Mouse (Mus musculus): ENCODE measurements around the gene Olfr223. TPM values are rescaled to one million over a fixed set of nuclear protein-coding genes. Genes with fewer than 3 reads are reported as not detected.

The Olfr223 gene
- total and polyA plus RNA-seq, 3 experiments = not detected

DNA sequence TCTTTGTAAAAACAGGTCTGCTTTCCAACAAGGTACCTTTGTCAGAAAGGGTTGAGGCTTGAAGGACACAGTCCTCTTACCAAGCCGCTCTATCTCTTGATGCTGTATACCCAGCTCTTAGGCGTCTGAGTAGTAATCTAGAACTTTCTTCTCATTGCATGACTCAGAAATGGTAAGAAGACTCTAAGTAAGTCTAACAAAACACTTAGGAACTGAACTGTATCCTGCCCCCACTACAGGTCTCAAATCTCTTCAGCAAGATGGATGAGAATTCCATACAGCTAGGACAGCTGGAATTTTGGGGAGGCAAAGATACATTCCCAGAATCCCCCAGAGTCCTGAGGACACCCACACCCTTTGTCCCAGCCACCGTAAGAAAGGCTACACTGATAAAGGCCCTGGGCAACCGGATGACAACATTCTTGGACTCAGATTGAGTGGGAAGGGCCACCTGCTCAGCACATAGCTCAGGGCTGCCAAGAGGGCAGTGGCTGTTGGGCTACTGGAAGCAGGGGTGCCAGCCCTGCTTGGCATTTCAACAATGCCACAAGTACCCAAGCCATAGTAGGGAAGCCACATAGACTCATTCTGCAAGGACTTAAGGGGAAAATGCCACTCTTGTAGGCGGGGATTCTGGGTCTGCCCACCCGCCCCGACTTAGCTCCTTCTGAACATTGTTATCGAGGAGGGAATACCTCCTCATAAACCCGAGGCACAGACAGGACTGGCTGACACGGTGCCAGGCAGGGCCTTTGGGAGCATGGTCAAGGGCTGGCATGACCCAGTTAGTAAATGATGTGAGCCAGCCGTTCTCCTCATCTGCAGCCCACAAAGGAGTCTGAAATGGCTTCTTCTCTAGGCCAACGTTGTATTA, 43.0 kb upstream of the Olfr223 start:
- ATAC-seq (ENCODE audit: extremely low read depth, insufficient number of reproducible peaks, low FRiP score, poor library complexity, severe bottlenecking) = no peak

DNA sequence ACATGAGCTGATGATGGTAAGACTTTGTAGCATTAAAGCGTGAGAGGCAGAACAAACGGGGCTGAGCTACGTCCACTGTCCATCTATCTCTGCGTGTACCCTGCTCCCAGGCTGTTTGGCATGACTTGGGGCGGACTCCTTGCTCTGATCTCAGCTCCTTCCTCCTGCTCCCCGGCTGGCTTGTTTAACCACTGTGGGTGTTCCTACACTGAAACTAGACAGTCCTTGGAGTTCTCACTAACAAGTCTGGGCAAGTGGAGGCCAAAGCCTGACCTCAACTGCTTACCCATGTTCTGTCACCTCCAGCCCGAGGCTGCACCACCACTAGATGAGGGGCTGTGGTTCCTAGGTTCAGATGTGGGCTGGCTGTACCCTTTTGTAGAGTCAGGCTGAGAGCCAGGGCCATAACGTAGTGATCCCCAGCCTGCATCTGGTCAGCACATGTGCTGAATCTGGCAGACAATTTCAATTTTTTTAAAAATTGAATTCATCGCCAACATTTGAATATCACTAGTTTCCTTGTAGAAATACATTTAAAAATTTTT, 42.2 kb upstream of the Olfr223 start:
- H3K4me3 ChIP-seq (ENCODE audit: low read depth, low read length) = no peak overlapping the region
- no peaks in the 10 kb centered on the region for H3K9me3 ChIP-seq (replicated peaks)
- DNase-seq (ENCODE audit: low spot score) (no peak), ATAC-seq (ENCODE audit: extremely low read depth, insufficient number of reproducible peaks, low FRiP score, poor library complexity, severe bottlenecking) (no peak)
- H3K4me1 ChIP-seq (ENCODE audit: insufficient read depth, low read depth, low read length) = peaks cover 23% of the 10 kb centered on the region
- H3K27me3 ChIP-seq (ENCODE audit: insufficient read depth, low read length) = peaks cover 20% of the 10 kb centered on the region
- TF ChIP-seq TAL1 (conservative IDR thresholded peaks at IDR 0.05; ENCODE audit: low read depth, low read length) (no peak), CTCF (IDR thresholded peaks at IDR 0.05; ENCODE audit: low read depth, low read length) (no peak), POLR2AphosphoS5 (IDR thresholded peaks at IDR 0.05; ENCODE audit: insufficient replicate concordance, low read depth, low read length) (no peak), GATA1 (IDR thresholded peaks at IDR 0.05; ENCODE audit: borderline replicate concordance, low read length) (no peak), GATA2 (IDR thresholded peaks at IDR 0.05; ENCODE audit: borderline replicate concordance, low read depth, low read length) (no peak)
- no peaks in the 10 kb centered on the region for H3K36me3 ChIP-seq (replicated peaks)

More for the DNA sequence above, 43.0 kb upstream of the Olfr223 start:
- no peaks in the 10 kb centered on the region for H3K9me3 ChIP-seq (replicated peaks)
- peaks cover 20% of the 10 kb centered on the region for H3K27me3 ChIP-seq (ENCODE audit: insufficient read depth, low read length)
- no peaks in the 10 kb centered on the region for H3K36me3 ChIP-seq (replicated peaks)
- DNase-seq (ENCODE audit: low spot score) = no peak
- TF ChIP-seq POLR2AphosphoS5 (IDR thresholded peaks at IDR 0.05; ENCODE audit: insufficient replicate concordance, low read depth, low read length) = no peak
- TF ChIP-seq GATA1 (IDR thresholded peaks at IDR 0.05; ENCODE audit: borderline replicate concordance, low read length) = no peak
- no peak for TF ChIP-seq TAL1 (conservative IDR thresholded peaks at IDR 0.05; ENCODE audit: low read depth, low read length)
- TF ChIP-seq GATA2 (IDR thresholded peaks at IDR 0.05; ENCODE audit: borderline replicate concordance, low read depth, low read length) = no peak
- no peak for TF ChIP-seq CTCF (IDR thresholded peaks at IDR 0.05; ENCODE audit: low read depth, low read length)
- H3K4me3 ChIP-seq (ENCODE audit: low read depth, low read length) = no peak overlapping the region
- H3K4me1 ChIP-seq (ENCODE audit: insufficient read depth, low read depth, low read length) = peaks cover 23% of the 10 kb centered on the region

DNA sequence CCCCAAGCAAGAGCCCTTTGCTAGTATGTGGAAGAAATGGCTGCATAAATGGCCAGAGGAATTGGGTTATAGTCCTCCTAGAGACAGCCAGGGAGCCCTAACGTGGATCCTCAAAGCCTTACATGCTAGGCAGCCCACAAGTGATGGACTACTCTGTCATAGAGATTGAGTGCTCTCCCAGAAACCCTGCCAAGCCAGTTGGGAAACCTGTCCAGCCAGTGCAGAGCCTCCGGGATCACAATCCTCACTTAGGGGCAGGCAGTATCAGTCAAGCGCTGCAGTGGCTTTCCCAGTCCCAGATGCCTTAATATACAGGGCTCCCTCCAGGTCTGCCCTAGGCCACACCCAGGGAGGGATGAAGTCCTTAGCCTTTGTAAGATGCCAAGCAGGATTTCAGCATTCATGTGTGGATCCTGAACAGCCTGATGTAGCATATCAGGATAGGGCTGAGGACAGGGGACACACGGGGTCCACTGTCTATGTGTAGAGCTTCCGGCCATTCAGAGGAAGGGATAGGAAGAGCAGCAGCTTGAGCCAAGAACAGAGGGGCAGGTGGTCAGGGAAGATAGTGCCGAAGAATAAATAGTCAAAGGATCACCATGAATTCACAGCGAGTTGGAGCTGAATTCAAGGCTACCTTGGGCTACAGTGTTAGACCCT, 41.0 kb upstream of the Olfr223 start:
- Histone ChIP-seq H3K9me3 (replicated peaks) (no peaks in the 10 kb centered on the region), H3K27me3 (ENCODE audit: insufficient read depth, low read length) (peaks cover 12% of the 10 kb centered on the region), H3K36me3 (replicated peaks) (no peaks in the 10 kb centered on the region), H3K4me3 (ENCODE audit: low read depth, low read length) (no peak overlapping the region), H3K4me1 (ENCODE audit: insufficient read depth, low read depth, low read length) (peaks cover 23% of the 10 kb centered on the region)
- DNase-seq (ENCODE audit: low spot score) = no peak
- no peak for ATAC-seq (ENCODE audit: extremely low read depth, insufficient number of reproducible peaks, low FRiP score, poor library complexity, severe bottlenecking)
- TF ChIP-seq CTCF (IDR thresholded peaks at IDR 0.05; ENCODE audit: low read depth, low read length) = no peak
- no peak for TF ChIP-seq GATA1 (IDR thresholded peaks at IDR 0.05; ENCODE audit: borderline replicate concordance, low read length)
- no peak for TF ChIP-seq TAL1 (conservative IDR thresholded peaks at IDR 0.05; ENCODE audit: low read depth, low read length)
- no peak for TF ChIP-seq POLR2AphosphoS5 (IDR thresholded peaks at IDR 0.05; ENCODE audit: insufficient replicate concordance, low read depth, low read length)
- TF ChIP-seq GATA2 (IDR thresholded peaks at IDR 0.05; ENCODE audit: borderline replicate concordance, low read depth, low read length) = no peak

DNA sequence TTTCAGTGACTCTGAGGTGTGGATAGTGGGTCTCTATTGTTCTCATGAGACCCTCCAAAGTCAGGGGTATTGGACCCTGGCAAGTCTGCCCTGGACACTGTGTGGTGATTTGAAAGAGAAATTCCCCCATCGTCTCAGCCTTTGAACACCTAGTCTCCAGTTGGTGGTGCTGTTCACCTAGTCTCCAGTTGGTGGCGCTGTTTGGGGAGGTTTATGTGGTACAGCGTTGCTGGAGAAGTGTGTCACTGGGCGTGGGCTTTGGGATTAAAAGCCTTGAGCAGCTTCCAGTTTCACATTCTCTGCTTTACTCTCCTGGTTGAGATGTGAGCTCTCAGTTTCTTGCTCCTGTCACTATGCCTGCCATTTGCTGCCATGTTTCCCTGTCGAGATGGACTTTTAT, 39.9 kb upstream of the Olfr223 start:
- Histone ChIP-seq H3K4me1 (ENCODE audit: insufficient read depth, low read depth, low read length) (peaks cover 22% of the 10 kb centered on the region), H3K9me3 (replicated peaks) (no peaks in the 10 kb centered on the region), H3K4me3 (ENCODE audit: low read depth, low read length) (no peak overlapping the region), H3K36me3 (replicated peaks) (no peaks in the 10 kb centered on the region), H3K27me3 (ENCODE audit: insufficient read depth, low read length) (peaks cover 6% of the 10 kb centered on the region)
- TF ChIP-seq CTCF (IDR thresholded peaks at IDR 0.05; ENCODE audit: low read depth, low read length) = peak; percentile 88
- TF ChIP-seq POLR2AphosphoS5 (IDR thresholded peaks at IDR 0.05; ENCODE audit: insufficient replicate concordance, low read depth, low read length) = no peak
- DNase-seq (ENCODE audit: low spot score) = no peak
- ATAC-seq (ENCODE audit: extremely low read depth, insufficient number of reproducible peaks, low FRiP score, poor library complexity, severe bottlenecking) = no peak

DNA sequence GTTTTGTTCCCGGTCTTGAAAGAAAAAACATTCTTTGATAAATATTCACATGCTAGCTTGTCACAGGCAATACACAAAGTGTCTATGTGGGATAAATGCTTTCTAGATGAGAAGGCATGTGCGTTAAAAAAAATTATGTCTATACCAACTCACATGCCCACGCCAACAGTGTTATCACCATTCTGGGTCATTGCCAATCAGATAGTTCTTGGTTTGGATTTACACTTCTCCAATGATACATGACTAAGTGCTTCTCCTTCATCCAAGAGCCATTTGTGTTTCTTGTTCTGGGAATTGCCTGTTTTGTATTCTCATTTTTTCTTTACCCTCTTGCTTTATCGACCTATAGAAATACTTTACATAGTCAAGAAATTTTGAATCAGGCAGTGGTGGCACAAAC, 38.9 kb upstream of the Olfr223 start:
- H3K27me3 ChIP-seq (ENCODE audit: insufficient read depth, low read length) = peaks cover 6% of the 10 kb centered on the region
- ATAC-seq (ENCODE audit: extremely low read depth, insufficient number of reproducible peaks, low FRiP score, poor library complexity, severe bottlenecking) = no peak
- TF ChIP-seq CTCF (IDR thresholded peaks at IDR 0.05; ENCODE audit: low read depth, low read length) (no peak), GATA1 (IDR thresholded peaks at IDR 0.05; ENCODE audit: borderline replicate concordance, low read length) (no peak), POLR2AphosphoS5 (IDR thresholded peaks at IDR 0.05; ENCODE audit: insufficient replicate concordance, low read depth, low read length) (no peak), GATA2 (IDR thresholded peaks at IDR 0.05; ENCODE audit: borderline replicate concordance, low read depth, low read length) (no peak), TAL1 (conservative IDR thresholded peaks at IDR 0.05; ENCODE audit: low read depth, low read length) (no peak)

DNA sequence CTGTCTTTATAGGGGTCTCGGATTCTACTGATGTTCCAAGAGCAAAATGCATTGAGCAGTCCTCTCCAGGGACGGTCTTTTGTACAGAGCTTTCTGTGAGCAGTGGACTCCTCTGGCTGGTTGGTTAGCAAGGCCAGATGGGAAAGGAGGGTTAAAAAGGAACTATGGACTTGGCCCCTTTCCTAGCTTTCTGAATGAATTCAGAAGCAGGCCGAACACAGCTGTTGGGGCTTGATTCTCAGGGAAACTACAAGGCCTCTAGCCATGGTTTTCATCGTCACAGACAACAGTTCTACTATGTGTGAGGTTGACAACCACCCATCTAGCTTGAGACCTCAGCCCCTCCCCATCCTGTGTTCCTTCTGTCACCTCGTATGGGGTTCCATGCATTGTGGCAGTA, 36.8 kb upstream of the Olfr223 start:
- Histone ChIP-seq H3K4me1 (ENCODE audit: insufficient read depth, low read depth, low read length) (peaks cover 3% of the 10 kb centered on the region; the same call in 1 of the 2 replicates), H3K4me3 (ENCODE audit: low read depth, low read length) (no peak overlapping the region), H3K36me3 (replicated peaks) (no peaks in the 10 kb centered on the region), H3K27me3 (ENCODE audit: insufficient read depth, low read length) (peaks cover 4% of the 10 kb centered on the region), H3K9me3 (replicated peaks) (no peaks in the 10 kb centered on the region)
- no peak for TF ChIP-seq POLR2AphosphoS5 (IDR thresholded peaks at IDR 0.05; ENCODE audit: insufficient replicate concordance, low read depth, low read length)
- no peak for TF ChIP-seq GATA2 (IDR thresholded peaks at IDR 0.05; ENCODE audit: borderline replicate concordance, low read depth, low read length)
- TF ChIP-seq CTCF (IDR thresholded peaks at IDR 0.05; ENCODE audit: low read depth, low read length) = no peak
- TF ChIP-seq GATA1 (IDR thresholded peaks at IDR 0.05; ENCODE audit: borderline replicate concordance, low read length) = no peak
- no peak for TF ChIP-seq TAL1 (conservative IDR thresholded peaks at IDR 0.05; ENCODE audit: low read depth, low read length)
- DNase-seq (ENCODE audit: low spot score) = no peak
- ATAC-seq (ENCODE audit: extremely low read depth, insufficient number of reproducible peaks, low FRiP score, poor library complexity, severe bottlenecking) = no peak

More for the DNA sequence above, 38.9 kb upstream of the Olfr223 start:
- DNase-seq (ENCODE audit: low spot score) = no peak
- Histone ChIP-seq H3K9me3 (replicated peaks) (no peaks in the 10 kb centered on the region), H3K4me1 (ENCODE audit: insufficient read depth, low read depth, low read length) (peaks cover 13% of the 10 kb centered on the region), H3K36me3 (replicated peaks) (no peaks in the 10 kb centered on the region), H3K4me3 (ENCODE audit: low read depth, low read length) (no peak overlapping the region)

Measured in G1E (cell line).